Mouse (Mus musculus): ENCODE data around the gene Tpcn2. TPM values are rescaled to one million over a fixed set of nuclear protein-coding genes. Genes with fewer than 3 reads are reported as not detected.
A peak's percentile ranks its signal among the peaks of the same experiment; 100 is the strongest.

Gene Tpcn2
- polyA plus RNA-seq, 1 experiment, result 8.2 TPM

DNA sequence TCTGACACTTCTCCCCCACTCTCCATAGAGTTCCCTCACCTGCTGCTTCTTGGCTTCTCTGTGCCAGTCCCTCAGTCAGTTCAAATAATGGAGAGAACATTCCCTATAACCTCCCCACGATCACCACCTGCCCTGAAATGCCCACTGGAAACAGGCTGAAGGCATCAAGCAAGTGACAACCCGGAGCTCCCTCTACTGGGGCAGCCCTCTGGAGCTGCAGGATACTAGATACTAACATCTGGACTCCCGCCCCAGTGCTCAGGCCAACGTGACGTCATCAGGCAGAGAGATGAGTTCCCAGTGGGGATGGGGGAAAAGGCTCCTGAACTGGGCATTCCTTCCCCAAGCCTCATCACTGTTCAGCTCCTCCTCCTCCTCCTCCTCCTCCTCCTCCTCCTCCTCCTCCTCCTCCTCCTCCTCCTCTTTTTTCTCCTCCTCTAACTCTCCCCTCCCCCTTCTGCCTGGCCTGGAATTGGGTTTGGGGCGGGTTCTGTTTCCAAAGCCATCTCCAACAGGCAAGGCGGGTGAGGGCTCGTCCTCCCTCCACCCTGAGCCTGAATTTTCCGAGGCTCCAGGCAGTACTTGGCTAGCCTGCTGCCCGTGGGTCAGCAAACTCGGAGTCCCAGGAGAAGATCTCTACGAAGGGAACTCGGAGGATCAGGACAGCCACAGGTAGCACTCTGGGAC is 16.7 kb upstream of the Tpcn2 start, which contains the start of gene Mrgprf:
Gene Mrgprf, plus strand, starts transcription at position 508 of the 687 bp plus-strand sequence.
- no peak for DNase-seq (ENCODE audit: extremely low spot score in 1 of 2, low spot score in 1 of 2)

DNA sequence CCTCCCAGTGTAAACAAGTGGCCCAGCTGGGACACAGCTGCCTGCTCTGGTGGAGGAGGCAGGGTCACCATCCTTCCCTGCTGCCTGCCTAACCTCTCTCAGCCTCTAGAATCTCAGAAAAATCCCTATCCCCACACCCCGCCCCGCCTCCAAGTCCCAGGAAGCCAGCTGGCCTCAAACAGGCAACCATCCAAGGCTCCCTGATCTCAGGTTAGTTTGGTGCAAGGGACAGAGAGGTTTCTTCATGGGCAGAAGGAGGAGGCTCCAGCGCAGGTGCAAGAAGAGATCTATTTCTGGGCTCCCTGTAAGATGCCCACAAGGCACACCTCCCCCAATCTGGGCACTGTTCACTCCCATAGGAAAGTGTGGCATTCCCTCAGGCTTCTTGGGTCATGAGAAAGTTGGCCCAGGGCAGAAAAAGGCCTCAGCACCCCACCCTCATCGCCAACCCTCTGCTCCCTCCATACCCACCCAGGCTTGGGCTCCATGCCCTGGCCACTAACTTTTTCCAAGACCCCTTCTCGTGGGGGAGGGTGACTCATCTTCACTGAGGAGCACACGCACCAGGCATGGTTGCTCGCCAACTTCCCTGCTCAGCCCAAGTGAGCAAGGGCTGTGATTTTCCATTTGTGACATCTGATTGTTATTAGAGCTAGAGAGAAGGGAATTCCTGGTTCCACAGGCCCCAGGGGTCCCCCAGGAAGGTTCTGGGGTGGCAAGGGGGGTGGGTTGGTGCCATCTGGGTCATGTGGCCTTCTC is 15.9 kb upstream of the Tpcn2 start:
- DNase-seq (ENCODE audit: extremely low spot score in 1 of 2, low spot score in 1 of 2), result peak in 1 of 2 experiments; percentile 36

DNA sequence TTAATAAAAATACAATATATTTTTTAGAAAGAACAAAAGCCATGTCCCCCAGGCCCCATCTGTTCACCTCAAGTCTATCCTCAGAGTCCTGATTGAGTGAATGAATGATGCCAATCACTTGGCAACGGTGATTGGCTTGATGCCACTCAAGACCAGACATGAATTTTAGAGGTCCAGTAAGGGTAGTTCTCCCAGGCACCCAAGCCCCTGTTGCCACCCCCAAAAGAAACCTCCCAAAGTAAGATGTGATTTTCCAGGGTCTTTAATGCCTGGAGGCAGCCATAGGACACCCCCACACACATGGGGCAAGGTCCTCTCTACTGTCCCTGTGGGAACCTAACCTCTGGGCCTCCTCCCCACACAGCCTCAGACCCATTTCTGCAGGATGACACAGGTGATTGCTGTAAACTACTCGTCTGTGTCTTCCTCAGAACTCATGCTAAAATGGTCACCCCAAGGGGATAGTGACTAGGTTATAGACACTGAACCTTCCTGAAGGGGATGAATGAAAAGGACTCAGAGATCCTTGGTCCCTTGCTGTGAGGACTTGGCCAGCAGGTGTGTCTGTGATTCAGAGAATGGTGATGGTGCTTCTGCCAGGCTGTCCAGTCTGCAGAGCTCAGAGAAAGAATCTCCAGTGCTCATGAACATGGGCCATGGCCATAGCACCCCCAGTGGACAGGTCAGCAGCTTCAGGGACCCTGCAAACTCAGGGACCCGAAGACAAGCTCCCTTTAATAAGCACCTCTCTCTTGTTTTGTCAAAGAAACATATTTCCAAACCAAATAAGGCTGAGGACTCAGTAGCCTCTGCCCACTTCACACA is 15.1 kb upstream of the Tpcn2 start:
- no peak for DNase-seq (ENCODE audit: extremely low spot score in 1 of 2, low spot score in 1 of 2)

DNA sequence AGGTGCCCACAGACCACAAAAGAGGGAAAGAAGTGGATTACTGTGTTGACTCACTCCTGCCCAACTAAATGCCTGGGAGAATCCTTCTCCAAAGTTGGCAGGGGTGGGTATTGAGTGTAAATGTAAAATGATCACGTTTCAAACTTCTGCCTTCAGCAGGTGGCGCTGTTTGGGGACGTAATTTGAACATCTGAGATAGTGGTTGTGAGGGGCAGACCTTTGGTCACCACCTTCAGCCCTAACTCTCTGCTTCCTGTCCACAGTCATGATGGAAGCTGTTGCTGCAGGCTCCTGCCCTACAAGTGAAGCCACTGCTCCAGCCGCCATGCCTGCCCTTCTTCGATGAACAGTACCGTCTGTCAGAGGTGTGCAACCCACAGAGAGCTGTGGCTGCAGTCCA is 10.0 kb upstream of the Tpcn2 start:
- no peak for DNase-seq (ENCODE audit: extremely low spot score in 1 of 2, low spot score in 1 of 2)

DNA sequence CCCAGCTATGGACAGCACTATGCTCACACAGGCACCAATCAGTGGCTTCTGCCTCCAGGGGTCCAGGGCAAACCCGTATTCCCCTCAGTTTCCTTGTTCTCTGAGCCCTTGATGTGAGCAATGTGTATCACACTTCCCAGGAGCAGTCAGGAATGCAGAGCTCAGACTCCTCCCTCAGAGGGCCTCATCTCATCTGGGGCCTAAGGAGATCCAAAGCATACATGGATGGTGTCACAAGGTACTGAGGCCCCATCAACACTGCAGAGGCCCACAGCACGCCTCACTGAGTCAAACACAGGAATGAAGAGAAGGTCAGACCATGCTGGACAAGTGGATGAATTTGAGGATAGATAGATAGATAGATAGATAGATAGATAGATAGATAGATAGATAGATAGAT is 8.9 kb upstream of the Tpcn2 start:
- no peak for DNase-seq (ENCODE audit: extremely low spot score in 1 of 2, low spot score in 1 of 2)

DNA sequence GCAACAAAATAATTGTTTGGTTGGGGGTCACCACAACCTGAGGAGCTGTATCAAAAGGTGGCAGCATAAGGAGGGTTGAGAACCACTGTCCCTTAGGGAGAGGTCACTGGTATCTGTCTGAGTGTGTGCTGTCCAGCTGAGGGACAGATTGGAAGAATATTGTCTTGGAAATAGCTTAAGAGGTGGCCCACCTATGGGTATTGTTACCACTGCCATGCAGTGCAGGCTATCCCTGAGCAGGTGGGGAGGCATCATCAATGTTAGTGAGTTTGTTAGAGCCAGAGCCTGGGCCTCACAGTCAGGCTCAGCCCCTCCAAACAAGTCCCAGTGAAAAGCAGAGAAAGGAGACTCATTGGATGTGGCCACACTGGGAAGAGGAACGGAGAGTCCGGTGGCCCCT is 8.0 kb upstream of the Tpcn2 start:
- DNase-seq (ENCODE audit: extremely low spot score in 1 of 2, low spot score in 1 of 2), result no peak

DNA sequence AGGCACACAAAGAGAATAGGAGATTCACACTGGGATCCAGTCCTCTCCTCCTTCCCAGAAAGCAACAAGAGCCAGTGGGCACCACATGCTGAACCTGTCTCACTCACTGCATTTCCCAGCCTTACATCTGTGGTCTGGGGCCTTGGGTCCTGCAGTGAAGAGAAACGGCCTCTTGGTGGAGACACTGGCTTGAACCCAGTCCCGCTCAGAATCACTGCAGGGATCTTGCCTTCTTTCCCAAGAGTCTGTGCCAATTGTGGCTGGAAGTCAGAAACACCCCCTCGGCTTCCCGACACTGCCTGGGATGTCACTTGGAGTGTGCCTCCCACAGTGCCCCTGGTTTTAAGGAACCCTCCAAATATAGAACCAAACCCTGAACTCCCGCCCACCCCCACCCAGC is 5.5 kb upstream of the Tpcn2 start:
- peak in 1 of 2 experiments; percentile 43 for DNase-seq (ENCODE audit: extremely low spot score in 1 of 2, low spot score in 1 of 2)

DNA sequence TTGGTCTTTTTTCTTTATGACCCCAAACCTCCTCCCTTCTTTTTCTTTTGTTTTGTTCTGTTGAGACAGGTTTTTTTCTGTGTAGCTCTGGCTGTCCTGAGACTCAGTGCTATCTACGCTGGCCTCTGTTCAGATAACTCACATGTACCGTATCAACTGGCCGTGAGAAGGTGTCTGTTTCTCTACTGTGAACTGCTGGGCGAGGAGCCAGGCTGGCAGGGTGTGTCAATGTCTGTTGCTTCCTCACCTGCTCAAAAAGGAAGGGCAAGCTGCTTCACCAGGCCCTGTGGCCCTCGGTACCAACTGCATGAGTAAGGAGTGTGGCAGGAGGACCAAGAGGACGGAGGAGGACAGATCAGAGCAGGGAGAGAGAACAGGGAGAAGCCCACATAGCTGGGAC is 3.6 kb upstream of the Tpcn2 start:
- DNase-seq (ENCODE audit: extremely low spot score in 1 of 2, low spot score in 1 of 2), result no peak

DNA sequence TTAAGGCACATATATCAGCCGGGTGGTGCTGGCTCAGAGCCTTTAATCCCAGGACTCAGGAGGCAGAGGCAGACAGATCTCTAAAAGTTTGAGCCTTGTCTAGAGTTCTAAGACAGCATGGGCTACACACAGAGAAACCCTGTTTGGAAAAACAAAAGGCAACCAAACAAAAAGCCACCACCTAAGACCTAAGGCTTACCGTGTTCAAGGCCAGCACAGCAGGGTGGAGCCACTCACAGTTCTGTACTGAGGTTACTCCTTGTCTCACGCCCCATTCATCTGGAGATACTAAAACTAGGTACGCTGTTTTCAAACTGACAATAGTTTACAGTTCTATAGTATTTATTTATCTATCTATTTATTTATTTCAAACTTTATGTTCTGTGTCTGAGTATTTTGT is 1.7 kb upstream of the Tpcn2 start:
- no peak for DNase-seq (ENCODE audit: extremely low spot score in 1 of 2, low spot score in 1 of 2)

DNA sequence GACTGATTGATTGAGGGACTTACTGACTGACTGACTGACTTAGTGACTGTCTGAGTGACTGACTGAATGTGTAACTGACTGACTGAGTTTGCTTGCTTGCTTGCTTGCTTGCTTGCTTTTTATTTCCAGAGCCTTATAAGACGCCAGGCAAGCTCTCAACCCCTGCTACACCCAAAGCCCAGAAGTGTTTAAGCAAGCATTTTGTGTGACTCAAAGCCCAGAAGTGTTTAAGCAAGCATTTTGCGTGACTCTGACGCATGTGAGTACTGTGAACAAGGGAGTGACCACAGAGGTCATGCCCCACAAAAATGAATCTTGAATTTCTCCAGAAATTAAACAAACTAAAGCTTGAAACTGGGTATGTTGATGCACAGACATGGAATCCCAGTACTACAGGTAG is 482 bp upstream of the Tpcn2 start:
- DNase-seq (ENCODE audit: extremely low spot score in 1 of 2, low spot score in 1 of 2), result no peak

DNA sequence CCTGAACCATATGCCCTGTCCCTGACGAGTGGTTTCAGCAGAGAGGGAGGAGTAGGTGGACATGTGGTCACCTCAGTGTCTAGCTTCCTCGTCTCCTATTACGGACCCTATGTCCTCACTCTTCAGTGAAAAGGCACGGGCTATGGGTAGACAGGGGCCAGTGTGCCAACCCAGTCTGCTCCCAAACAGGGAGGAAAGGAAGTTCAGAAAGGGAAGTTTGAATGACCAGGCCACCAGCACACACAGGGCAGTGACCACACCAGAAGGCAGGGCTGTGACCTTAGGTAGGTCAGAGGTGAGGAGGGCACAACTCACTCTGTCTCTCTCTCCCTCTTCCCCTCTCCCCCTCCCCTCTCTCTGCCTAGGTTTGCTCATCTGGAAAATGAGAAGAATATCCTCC is 770 bp downstream of the Tpcn2 start:
- DNase-seq (ENCODE audit: extremely low spot score in 1 of 2, low spot score in 1 of 2), result no peak

DNA sequence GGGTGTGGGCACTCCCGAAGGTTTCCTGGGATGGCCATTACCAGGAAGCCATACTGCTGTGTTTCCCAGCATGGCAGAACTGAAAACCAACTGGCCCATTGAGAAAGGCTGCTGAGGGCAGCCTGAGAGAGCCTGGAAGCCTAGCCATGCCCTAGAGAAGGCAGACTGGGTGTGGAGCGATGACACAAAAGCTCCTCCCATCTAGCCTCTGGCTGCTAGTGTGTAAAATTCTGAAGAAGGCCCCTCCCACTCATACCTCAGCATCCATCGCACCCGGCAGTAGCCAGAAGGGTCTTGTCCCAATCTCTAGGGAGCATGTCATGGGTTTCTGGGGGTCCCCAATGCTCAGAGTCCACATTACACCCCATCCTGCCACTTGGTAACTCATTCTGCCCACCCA is 2.4 kb downstream of the Tpcn2 start:
- no peak for DNase-seq (ENCODE audit: extremely low spot score in 1 of 2, low spot score in 1 of 2)

DNA sequence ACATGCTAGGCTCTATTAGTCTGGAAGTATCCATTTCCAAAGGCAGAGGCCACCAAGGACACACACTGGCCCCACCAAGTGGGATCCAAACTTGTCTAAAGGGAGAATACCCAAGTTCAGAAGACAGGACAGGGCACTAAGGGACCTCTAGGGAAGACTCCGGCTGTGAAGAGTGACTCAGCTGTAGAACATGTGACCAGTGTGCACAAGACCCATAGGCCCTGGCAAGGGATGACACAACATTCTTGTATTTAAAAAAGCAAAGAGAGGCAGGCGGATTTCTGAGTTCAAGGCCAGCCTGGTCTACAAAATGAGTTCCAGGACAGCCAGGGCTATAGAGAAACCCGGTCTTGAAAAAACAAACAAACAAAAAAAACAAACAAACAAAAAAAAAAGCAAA is 8.3 kb downstream of the Tpcn2 start:
- no peak for DNase-seq (ENCODE audit: extremely low spot score in 1 of 2, low spot score in 1 of 2)

DNA sequence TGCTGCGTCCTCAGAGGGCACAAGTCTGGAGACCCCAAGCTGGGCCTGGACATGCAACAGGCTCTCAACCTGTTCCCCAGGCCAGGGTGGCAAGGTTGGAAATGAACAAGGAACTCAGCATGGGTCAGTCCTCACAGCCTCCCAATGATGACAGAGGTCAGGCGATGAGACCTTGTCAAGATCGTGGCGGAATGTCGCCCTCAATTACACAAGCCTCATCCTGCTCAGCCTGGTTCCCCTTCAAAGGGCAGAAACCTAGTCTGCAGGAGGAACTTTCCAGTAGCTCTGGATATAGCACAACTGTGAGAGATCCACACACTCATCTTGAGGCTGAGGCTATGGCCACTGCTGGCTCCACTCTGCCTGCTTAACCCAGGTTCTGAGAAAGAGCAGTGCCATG is 12.9 kb downstream of the Tpcn2 start:
- DNase-seq (ENCODE audit: extremely low spot score in 1 of 2, low spot score in 1 of 2), result no peak

DNA sequence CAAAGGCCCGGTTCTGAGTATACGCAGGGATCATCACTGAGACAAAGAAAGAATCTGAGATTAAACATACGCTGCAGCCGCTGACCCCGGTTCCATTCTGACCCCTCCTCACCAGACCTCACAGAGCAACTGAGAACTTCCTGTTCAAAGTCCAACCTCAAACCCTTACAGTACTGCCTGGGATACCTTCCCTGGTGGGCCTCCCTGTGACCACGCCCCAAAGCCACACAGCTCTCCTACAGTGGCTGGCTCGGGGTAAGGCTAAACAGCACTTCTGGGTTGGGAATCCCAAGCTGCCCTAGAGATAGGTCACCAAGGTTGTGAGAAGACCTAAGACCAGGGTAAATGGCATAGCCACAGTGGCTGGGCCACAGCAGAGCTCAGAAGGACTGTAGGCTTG is 14.9 kb downstream of the Tpcn2 start:
- no peak for DNase-seq (ENCODE audit: extremely low spot score in 1 of 2, low spot score in 1 of 2)

DNA sequence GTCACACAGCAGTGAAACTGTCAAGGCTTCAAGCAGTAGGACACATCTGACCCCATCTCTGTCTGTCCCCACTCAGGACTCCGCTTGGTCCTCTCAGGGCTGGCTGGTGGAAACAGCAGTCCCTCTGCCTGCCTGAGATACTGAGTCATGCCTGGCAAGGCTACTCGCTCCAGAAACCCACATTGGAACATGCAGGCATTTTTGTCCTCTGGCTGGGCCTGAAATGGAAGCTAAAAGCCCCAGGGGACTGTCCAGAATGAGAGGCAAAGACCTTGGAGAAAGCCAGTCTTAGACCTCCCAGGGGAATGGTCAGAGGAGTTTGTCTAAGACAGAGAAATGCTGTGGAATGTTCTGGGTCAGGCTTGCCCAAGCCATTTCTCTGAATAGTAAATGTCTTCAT is 17.8 kb downstream of the Tpcn2 start:
- no peak for DNase-seq (ENCODE audit: extremely low spot score in 1 of 2, low spot score in 1 of 2)

DNA sequence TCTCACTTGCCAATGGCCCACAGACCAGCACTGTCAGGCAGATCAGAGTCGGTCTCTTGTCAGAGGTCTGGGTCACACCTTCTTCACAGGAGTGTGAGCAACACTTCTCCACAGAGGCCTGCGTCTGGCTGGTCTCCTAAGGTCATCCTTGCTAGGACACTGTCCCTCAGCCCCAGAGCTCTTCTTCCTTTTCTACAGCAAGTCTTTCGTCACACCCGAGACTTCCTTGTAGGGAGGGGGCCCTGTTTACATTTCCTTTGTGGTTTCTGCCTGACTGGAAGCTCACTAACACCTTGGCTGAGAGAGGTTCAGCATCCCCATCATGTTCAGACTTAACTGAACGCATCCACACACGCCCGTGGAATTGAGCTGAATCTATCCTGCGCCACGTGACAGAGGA is 19.6 kb downstream of the Tpcn2 start:
- no peak for DNase-seq (ENCODE audit: extremely low spot score in 1 of 2, low spot score in 1 of 2)

DNA sequence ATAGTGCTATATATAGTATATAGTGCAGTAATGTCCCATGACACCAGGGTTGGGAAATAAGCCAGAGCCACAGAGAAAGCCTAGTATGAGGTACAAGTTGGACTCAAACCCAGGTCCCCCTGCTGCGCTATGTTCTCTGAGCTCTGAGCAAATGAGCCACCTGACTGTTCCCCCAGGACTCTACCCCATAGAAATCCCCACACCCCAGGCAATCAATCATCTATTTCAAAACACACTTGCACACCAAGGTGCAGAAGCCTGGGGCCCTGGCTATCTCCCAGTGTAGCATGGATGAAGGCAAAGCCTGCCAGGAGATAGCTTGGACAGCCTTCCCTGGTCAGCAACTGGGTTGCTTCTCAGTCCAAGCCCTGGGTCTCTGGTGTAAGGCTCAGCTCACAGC is 27.7 kb downstream of the Tpcn2 start:
- no peak for DNase-seq (ENCODE audit: extremely low spot score in 1 of 2, low spot score in 1 of 2)

DNA sequence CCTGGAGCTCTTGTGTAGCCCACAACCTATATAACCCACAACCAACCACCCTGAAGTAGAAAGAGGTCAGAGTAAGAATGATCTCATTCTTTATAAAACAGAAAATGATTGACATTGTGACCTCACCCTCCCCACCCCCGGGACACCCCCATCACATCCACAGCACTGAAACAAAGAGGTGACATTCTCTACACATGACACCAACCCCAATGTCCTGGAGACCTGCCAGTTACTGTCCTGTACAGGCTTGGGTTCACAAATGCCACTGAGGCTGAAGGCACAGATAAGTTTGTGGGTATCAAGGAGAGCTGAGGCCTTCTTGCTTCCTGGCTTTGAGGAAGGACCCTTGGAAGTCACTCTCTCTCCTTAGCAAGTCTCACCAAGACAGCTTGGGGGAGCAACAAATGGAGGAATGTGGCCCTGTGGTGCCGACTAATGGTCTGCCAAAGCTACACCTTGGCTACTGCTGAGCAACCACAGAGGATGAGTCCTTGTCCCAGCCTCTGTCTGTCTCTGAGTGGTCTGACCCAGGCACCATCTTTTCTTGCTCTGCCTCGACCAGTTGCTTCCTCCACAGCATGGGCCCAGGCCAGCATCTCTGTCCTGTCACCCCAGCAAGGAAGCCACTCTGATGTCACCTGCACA is 29.7 kb downstream of the Tpcn2 start:
- no peak for DNase-seq (ENCODE audit: extremely low spot score in 1 of 2, low spot score in 1 of 2)

DNA sequence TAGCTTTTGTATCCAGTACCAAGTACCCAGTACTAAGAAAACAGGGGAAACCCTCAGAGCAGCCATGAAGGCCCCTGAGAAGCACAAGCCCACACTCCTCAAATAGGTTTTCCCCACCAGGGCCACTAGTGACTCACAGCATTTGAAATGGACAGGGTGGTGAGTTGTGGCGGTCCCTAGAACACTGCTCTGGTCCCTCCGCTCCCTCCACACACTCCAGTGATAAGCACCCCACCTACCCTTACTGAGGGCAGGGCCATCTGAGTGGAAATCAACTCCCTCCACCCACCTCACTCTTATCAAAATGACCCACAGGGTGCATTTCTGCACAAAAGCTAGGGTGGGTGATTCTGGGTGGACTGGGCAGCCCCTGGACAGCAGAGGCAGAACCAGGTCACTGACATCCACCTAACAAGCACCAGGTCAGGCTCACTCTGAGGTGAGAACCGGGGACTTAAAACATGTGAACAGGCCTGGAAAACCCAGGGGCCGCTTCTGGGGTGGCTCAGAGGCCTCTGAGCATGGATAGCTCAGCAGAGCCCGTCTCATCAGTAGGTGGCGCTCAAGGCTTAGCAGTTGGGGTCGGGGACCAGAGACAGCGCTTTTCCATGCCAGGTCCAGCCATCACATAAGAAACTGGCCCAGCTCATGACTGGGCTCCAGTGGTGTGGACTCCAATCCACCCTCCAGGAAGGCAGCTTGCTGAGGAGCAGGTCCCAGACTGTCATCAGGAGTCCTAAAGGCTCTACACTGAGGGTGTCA is 30.9 kb downstream of the Tpcn2 start:
- peak in 1 of 2 experiments; percentile 88 for DNase-seq (ENCODE audit: extremely low spot score in 1 of 2, low spot score in 1 of 2)

Data from frontal cortex, adult 2 months (tissue).